Mouse (Mus musculus) adrenal gland, postnatal 36 days (tissue): Measurements from ENCODE around the gene Slc26a3. TPM values are rescaled to one million over a fixed set of nuclear protein-coding genes. Genes with fewer than 3 reads are reported as not detected.

Experiments
- DNase-seq, 2 experiments: peaks; one replicate each; pipeline ENCODE4 v3.0.0; 2021; ENCODE audit warnings: mixed read lengths in 1 of 2
- long read RNA-seq, 2 experiments: library from polyadenylated mRNA; stranded (forward); transcript quantifications; one replicate each; pipeline ENCODE4 v2.0.0; 2021; ENCODE audit warnings: borderline sequencing depth in 2 of 2
- total RNA-seq, 2 experiments: library from RNA; stranded (reverse); gene quantifications; 2 replicates each; pipeline ENCODE4 v1.2.3; 2021

The Slc26a3 gene
- total RNA-seq: under 1 TPM; 0.53 to 0.79 TPM
- long read RNA-seq, experiment 1: 0 reads
- long read RNA-seq, experiment 2: 0 reads

DNA sequence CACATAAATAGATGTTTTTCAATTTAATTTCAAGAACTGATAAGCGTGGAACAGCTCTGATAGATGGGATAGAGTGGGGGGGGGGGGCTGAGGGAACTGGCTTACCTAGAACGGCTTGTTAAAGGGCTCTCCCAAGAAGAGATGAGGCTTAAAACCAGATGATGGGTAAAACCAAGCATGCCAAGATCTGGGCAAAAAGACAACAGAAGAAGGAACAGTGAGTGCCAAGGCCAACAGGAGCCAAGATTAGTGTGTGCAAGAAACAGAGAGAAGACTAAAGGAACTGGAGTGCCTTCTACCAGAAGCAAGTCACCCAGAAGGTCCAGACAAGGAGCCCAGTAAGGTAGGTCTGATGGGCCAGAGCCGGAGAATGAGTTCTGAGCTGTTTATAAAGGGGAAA, at the start of gene Slc26a3:
Gene Slc26a3, plus strand, starts transcription at position 301 of the 400 bp plus-strand sequence.
- DNase-seq: no peak

DNA sequence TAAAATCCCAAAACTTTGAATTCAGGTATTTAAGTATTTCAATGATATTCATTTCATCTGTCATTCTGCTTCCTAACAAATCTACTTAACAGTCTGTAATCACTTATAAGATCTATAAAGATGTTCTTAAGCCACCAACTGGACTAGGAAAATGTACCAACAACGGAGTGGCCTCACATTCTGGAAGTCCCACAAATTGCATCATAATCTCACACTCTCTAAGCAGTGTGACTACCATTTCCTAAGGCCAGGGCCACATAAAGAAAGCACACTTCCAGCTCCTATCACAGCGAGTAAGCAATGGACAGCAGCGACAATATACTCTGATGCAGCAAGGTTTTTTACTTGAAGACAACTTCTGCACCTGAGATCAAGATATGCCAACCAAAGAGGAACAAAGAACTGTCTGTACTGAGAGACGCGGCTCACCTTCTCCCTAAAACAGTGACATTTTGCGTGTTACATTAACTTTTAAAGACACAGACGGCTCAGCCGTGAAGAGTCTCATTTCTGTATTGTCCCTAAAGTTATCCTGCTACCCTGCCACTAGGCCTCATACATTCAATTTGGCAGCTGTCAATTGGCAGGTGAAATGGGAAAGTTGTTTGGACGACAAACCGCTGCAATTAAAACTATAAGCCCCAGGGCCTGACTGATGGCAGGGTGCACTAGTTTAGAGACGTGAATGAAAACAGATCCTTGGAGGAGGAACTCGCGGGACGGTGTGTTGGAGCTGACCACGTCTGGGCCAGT, 40.3 kb upstream of the Slc26a3 start:
- DNase-seq: no peak

- DNase-seq: peak; percentile 98 to 99
Measured at GRCm38 (mm10) chr12:31350944-31351928, 39.4 kb upstream of the Slc26a3 start, which contains the start of gene Dld. Dld (minus strand) TSS chr12:31351453.

- no peak for DNase-seq
Measured at GRCm38 (mm10) chr12:31366428-31366827, 24.2 kb upstream of the Slc26a3 start.

GRCm38 (mm10) chr12:31367721-31368120, 22.9 kb upstream of the Slc26a3 start:
- DNase-seq: no peak

- no peak for DNase-seq
Measured at GRCm38 (mm10) chr12:31369118-31369517, 21.6 kb upstream of the Slc26a3 start.

DNA sequence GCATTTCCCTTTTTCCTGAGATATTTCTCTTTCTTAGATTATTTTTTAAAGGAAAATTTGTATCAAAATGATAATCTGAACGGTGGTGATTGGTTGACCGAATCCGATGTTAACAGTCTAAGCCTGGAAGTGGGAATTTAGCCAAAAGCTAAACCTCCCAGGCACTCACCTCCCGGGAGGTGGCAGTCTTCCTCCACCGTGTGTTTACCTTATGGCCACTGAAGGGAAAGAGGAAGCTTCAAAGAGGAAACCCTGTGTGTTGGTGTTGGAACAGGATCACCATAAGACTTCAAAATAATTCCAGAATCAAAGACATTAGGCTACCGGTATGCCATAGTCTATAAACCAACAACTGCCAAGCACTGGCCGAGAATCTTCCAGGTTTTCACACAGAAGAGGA, 21.0 kb upstream of the Slc26a3 start:
- no peak for DNase-seq

DNA sequence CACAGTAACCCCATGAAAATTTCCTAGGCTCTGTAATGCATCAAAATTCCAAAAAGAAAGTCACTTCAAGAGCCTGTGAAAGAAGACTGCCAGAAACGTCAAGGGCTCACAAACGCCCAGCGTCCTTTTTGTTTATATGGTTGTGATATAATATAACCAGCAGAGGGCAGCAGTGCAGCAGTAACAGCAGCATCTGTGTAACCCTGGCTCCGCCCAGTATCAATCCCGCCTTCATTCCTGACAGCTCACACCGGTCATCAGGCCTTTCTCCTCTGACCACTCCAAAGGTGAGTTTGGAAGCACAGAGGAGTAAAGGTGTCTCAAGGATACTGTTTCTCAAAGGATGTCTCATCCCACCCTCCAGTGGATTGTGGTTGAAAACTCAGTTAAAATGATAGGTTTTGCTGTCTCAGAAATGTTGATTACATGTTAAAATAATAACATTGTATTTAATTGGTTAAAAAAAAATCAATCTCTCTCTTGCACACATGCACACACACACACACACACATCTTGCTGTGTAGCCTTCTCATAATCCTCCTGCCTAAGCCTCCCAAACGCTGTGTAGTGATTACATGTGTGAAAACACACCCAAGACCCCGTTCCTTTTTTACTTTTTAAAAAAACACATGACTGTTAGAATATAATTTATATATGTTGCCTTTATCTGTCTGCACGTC, 15.9 kb upstream of the Slc26a3 start:
- DNase-seq: peak; percentile 66 to 76

GRCm38 (mm10) chr12:31375283-31375615, 15.4 kb upstream of the Slc26a3 start:
- no peak for DNase-seq

- no peak for DNase-seq
Measured at GRCm38 (mm10) chr12:31376326-31376950, 14.2 kb upstream of the Slc26a3 start.

- DNase-seq: no peak
Measured at GRCm38 (mm10) chr12:31377241-31377640, 13.4 kb upstream of the Slc26a3 start.

DNA sequence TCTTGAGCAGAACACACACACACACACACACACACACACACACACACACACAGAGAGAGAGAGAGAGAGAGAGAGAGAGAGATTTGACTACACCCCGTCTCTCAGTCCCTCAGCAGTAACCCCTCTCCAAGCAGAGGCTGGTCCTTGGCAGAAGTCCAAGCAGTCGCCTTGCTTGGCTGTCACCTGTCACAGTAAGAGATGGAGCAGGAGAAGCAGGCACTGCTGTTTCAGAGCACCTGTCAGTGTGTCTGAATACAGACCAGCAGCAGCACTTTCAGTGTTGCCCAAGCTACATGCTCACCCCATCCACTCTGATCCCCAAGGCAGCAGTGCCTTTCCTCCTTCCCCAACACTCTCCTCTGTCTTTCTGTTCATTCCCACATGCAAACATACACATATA, 9.8 kb upstream of the Slc26a3 start:
- DNase-seq: peak in 1 of 2 experiments; percentile 5

DNA sequence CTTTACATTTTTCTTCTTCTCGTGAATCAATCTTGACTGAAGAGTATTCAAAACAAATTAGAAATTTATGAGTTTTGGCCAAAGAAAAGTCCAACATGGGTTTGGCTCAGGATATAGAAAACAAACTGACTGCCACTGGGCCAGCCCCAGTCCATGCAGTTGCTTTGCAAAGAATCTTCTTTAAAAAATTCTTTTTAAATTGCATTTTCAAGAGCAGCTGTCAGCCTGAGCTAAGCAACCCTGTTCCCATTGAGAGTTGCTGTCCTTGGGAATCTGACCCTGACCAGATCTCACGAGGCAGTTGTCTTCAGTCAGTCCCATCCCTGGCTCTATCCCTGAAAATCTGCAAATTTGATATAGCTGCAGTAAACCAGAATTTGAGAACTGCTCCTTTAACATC, 8.2 kb upstream of the Slc26a3 start:
- peak; percentile 6 to 40 for DNase-seq

DNA sequence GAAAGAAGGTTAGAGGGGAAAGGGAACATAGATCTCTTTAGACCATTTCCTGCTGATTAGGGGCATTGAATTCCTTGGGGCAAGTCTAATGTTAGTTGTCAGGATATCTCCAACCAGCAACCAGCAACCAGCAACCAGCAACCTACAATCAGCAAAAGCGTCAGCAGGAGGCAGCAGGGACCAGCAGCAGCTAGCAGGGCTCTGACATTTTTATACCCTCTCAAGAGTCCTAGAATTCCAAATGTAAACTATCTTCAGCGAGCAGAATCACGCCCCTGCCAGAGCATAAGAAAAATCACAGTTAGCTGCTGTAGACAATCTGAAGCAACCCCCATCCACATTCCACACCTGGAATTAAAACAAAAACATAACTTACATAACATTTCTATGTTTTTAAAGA, 3.4 kb upstream of the Slc26a3 start:
- no peak for DNase-seq

DNA sequence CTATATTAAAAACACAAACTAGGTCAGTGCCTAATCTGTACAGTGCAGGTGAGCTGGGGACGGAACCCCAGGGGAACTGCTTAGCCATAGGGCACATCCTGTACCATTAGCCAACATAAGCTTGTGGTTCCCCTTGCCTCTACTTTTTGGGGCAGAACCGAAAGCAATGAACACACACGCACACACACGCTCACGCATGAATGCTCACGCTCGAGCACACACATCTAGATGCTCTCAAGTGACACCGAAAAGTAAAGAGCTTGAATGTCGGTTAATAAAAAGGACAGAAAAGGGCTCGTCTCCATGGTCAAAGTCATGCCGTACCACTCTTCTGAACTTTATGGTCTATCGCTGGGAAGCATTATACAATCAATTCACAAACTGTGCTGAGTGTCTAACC, 1.0 kb downstream of the Slc26a3 start:
- DNase-seq: no peak

DNA sequence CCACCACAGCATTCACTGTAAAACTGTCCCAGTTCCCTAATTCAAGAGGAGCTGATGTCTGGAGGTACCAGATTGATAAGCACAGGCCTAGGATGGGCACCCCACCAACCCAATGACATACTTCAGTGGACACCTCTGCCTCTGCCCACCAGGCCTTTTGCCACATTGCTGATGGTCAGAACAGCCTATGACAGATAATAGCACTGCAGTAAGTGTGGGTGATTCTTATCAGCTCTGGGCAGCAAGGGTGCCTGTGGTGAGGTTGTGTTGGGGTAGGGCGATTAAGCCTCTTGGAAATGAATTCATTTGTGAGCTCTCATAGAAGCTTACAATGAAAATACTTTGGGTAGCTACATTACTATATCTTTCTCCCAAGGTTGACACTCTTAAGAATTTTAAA, 5.2 kb downstream of the Slc26a3 start:
- no peak for DNase-seq

DNA sequence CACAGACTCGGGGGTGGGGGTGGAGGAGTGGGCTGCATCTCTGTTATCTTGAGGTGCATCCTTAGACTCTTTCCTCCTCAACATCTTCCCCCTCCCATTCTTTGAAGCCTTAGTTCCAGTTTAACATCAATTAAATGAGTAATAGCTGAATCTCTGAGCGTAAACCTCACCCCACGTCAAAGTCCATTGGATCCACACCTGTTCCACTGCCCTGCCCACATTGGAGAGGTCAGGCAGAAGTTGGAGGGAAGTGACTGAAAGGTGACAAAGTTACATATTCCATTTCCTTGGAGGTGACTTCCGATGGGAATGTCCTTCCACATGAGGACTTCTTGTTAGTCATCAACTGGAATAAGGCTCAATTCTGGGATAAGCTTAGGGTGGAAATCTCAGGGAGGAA, 7.0 kb downstream of the Slc26a3 start:
- no peak for DNase-seq

GRCm38 (mm10) chr12:31400821-31401220, 10.2 kb downstream of the Slc26a3 start:
- no peak for DNase-seq

DNA sequence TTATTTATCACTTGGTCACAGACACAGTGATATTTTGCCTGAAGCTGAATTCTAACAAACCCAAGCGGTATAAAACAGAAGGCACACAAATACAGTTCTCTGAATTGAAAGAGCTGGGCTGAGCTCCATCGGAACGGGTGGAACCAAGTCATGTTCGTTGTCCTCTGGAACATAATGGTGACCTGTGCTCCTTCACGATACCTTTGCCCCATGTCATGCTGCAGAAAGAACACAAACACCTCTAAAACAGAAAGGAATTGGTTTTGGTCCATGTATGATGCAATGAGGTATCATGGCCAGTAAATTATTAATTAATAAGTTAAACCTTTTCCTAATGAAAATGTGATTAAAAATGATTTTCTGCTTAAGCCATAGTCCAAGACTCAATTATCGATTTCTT, 11.3 kb downstream of the Slc26a3 start:
- DNase-seq: no peak

DNA sequence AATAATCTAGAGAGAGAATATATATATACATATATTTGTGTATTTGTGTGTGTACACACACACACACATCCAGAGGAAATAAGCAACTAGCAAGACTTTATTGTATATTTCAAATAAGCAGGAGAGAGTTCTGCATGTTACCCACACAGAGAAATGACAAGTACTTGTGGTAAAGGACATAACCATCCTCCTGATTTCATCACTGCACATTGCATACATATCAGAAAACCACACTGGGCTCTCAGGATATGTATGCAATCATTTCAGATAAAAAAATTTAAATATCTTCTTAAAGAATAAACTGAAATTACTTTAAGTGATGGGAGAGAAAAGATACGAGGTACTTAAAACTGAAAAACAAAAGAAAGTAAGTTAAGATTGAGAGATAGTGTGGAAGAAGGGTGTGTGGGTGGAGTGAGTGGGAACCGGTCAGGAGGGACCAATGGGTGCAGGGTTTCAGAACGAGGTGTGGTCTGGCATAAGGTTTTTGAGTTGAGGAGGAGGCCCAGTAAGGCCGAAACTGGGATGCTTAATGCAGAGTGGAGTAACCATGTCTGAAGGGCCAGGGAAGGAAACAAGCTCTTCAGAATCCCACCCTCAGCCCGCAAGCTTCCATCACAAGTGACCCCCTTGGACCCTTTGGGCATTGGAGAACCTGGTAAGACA, 14.0 kb downstream of the Slc26a3 start:
- DNase-seq: no peak

GRCm38 (mm10) chr12:31415971-31416370, 25.3 kb downstream of the Slc26a3 start:
- DNase-seq: peak in 1 of 2 experiments; percentile 12
